Mouse (Mus musculus): Measurements from ENCODE around the gene Zfp365.

Gene Zfp365

DNA sequence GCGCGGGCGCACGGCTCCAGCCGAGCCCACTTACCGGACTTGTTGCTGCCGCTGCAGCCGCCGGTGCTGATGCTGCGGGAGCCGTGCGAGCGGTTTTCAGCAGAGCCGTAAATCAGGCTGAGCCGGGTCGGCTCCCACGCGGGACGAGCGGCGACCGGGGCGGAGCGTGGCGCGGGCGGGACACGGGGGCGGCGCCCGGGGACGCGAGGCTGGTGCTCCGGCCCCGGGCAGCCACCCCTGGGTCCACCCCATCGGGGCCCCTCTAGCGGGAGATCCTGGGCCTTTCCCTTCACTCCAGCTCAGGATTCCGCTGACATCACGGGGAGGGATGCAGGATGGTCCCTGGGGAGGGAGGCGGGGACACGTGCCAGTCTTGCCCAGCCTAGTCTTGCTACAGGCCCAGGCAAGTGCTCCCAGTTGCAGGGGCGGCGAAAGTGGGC lies at the start of gene Zfp365:
Gene Zfp365 (minus strand): TSS at position 326 of the 440 bp plus-strand sequence.
- DNase-seq (ENCODE audit: low spot score): peak; percentile 88

GRCm38 (mm10) chr10:67959982-67960381 lies 47.5 kb upstream of the Zfp365 start:
- no peak for DNase-seq (ENCODE audit: low spot score)

- no peak for DNase-seq (ENCODE audit: low spot score)
These were observed 43.5 kb upstream of the Zfp365 start for GRCm38 (mm10) chr10:67955982-67956381.

- DNase-seq (ENCODE audit: low spot score): no peak
These were observed 39.2 kb upstream of the Zfp365 start for GRCm38 (mm10) chr10:67951690-67952089.

DNA sequence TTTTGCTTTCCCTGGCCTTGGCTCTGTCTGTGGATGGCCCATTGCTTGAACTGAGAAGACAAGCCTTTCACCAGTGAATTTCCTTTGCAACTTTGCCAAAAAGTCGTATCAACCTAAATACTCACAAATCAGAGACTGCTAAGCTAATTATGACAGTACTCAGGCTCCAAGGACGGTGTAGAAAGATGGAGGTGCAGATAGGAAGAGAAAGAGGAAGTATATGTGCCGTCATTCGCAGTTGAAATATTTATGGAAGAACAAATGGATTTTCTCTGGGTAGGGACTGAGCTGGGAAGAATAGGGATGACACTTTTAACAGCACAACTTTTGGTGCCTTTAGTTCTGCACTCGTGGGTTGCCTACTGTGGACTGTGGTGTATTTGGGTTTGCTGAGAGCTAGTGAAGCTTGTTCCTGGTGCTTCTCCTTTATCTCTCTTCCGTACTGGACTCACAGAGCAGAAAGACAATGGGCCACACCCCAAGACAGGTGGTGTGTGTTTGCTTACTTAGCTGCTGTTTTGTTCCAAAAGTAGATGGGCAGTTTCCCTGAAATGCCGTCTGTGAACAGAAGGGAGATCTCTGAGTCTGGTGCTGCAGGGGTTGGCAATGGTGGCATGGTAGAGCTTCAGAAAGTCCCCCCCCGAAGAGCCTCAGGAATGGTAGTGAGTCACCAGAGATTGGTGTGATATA lies 37.7 kb upstream of the Zfp365 start:
- DNase-seq (ENCODE audit: low spot score): no peak

- no peak for DNase-seq (ENCODE audit: low spot score)
These were observed 31.1 kb upstream of the Zfp365 start for GRCm38 (mm10) chr10:67943513-67943912.

GRCm38 (mm10) chr10:67939546-67939945 lies 27.1 kb upstream of the Zfp365 start:
- DNase-seq (ENCODE audit: low spot score): no peak

- no peak for DNase-seq (ENCODE audit: low spot score)
These were observed 25.3 kb upstream of the Zfp365 start for GRCm38 (mm10) chr10:67937775-67938174.

GRCm38 (mm10) chr10:67936944-67937343 lies 24.5 kb upstream of the Zfp365 start:
- DNase-seq (ENCODE audit: low spot score): no peak

GRCm38 (mm10) chr10:67932780-67933179 lies 20.3 kb upstream of the Zfp365 start:
- no peak for DNase-seq (ENCODE audit: low spot score)

GRCm38 (mm10) chr10:67931328-67931727 lies 18.9 kb upstream of the Zfp365 start:
- DNase-seq (ENCODE audit: low spot score): no peak

DNA sequence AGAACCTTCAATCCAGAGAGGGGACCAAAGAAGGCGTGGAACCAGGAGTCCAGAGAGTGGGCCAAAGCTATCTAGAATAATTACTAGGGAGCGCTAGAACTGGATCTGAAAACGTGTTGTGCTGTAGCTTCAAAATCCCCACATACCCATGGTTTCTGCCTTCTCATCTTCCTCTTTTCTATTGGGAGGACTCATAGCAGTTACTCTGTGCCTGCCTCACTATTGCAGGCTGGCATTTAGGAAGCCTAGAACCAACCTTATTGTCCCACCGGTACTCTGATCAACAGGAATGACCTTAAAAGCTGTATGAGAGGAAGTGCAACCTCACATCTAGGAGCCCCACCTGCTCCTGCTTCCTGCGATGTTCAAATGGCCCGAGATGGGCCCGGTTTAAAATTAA lies 16.1 kb upstream of the Zfp365 start:
- DNase-seq (ENCODE audit: low spot score): no peak

DNA sequence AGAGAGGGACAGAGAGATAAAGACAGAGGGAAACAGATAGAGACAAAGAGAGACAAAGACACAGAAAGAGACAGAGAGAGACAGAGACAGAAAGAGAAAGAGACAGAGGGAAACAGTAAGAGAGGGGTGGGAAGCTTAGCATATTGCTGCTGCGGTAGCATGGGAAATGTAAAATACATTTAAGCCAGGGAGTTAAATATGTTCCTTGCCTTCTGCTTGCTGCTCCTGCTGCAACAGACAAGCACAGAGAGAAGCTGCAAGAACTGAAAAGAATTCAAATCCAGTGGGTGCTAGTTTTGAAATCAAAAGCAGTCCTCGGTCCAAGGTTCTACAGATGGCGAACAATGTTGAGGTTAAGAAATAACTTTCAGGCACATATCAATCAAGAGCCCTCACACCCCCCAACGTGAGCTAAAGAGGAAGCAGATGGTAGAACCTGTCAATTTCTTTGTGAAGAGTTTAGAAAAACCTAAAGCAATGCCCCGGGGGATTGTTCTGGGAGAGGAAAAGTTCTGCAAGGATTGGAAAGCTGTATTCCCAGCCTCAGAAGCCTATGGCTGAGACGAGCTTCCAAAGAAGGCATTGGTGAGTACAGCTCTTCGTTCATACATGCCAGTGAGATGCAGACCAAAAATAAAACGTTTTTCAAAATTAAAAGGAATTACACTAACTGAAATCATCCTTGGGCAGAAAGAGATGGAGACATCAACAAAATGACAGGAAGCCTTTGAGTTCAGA lies 15.4 kb upstream of the Zfp365 start:
- DNase-seq (ENCODE audit: low spot score): no peak

- DNase-seq (ENCODE audit: low spot score): no peak
These were observed 11.6 kb upstream of the Zfp365 start for GRCm38 (mm10) chr10:67924030-67924429.

DNA sequence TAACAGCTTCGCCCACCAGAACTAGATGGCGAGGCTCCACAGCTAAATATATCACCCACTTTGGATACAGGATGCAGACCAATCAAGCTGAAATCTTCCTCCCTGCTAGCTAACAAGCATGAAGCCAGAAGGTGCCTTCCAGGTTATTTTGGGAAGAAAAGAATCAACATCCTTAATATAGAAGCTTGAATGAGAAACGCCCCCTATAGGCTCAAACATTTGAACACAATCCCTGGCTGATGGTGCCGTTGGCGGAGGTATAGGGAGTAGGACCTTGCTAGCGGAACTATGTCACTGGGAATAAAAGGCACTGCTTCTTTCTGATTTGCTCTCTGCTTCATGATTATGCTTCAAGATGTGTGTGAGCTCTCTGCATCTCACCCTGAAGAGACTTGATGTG lies 9.3 kb upstream of the Zfp365 start:
- no peak for DNase-seq (ENCODE audit: low spot score)

DNA sequence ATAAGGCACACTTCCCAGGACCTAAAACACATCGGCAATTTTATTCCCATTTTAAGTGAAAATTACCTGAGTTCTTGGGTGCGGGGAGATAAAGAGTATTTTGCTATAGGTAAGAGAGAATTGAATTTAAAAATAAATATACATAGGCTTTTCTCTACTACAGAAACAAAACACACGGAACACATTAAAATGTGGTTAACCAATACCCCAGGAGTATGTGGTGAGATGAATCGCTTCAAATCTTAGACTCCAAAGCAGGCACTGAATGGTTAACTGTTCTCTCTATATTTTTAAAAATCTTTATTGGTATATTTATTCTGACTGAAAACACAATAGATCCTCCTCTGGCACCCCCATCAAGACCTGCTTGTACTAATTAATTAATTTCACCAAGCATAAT lies 7.2 kb upstream of the Zfp365 start:
- DNase-seq (ENCODE audit: low spot score): no peak

- DNase-seq (ENCODE audit: low spot score): no peak
These were observed 5.9 kb upstream of the Zfp365 start for GRCm38 (mm10) chr10:67918194-67918899.

DNA sequence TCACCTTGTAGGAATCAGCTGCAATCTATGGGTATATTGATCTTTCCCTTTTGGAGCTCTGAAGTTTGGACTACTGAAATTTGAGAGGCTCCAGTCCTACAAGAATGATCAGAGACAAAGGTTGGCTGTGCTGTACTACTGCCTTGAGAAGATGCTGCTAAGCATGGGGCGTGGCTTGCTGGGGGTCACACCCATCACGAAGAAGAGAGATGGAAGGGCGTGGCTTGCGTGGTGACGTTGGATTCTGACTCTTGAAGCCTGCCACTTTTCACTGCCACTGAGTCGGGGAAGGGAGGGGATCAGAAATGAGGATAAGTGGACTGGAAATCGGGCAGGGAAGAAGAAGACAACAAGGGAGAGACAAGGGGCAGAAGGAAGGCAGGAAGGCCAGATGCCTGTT lies 4.9 kb upstream of the Zfp365 start:
- no peak for DNase-seq (ENCODE audit: low spot score)

DNA sequence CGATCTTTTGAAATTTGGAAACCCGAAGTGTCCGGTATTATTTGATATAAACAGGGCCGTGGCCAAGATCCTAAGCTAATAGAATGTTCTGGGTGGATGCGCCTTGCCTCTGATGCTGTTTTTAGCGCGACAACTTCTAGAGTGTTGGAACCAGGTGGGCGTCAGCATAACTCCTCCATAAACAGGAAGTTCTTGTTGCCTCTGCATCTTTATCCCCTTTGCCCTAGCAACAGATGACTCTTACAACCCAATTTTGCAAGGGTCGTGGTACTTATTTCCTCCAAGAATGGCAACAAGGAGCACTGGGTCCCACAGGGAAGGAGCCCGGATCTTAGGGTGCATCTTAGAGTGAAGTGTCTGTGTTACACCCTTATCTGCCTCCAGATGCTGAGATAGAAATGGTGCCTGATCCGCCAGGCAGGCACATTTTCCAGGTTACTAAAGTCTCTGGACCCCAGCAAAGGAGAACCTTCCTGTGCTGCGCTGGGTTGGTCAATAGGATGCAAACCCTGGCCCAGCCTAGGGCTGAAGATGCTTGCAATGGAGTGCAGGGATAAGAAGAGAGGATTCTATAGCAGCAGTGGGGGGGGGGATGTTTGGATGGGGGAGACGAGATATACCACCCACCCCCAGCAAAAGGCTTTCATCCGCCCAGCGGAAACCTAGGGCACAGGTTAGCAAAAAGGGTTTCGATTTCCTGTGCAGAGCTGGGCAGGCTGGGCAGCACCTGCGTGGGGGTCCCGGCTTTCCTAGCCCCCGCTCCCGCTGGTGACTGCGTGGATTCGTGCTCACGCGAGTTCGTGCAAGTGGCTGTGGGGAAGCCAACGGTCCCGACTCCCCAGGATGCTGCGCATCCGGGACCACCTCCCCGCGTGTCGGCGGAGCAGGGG lies 770 bp downstream of the Zfp365 start:
- DNase-seq (ENCODE audit: low spot score): no peak

DNA sequence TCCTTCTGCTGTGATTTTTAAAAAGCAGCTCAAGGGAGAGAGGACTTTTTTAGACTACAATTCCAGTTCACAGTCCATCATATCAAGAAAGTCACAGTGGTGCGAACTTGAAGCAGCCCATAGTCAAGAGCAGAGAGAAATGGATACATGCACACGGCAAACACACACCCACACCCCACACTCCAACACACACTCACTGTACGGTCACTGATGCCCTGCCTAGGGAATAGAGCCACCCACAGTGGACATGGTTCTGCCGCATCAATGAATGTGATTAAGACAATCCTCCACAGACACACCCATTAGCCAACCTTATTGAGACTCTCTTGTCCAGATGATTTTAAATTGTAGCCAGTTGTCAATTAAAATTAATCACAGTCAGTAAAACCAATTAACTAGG lies 4.5 kb downstream of the Zfp365 start:
- no peak for DNase-seq (ENCODE audit: low spot score)

GRCm38 (mm10) chr10:67906926-67907325 lies 5.5 kb downstream of the Zfp365 start:
- no peak for DNase-seq (ENCODE audit: low spot score)

GRCm38 (mm10) chr10:67906063-67906462 lies 6.4 kb downstream of the Zfp365 start:
- no peak for DNase-seq (ENCODE audit: low spot score)
